Mouse (Mus musculus) bone marrow, adult 2 months (tissue): ENCODE measurements around the gene Il2rg. TPM values are rescaled to one million over a fixed set of nuclear protein-coding genes. Genes with fewer than 3 reads are reported as not detected.

ENCODE experiments used
- H3K27ac ChIP-seq: fragments of 200-500 bp; 2 replicates; pipeline ENCODE4 v1.5.1; 2012; ENCODE audit warnings: low read depth, mild to moderate bottlenecking, control low read depth, inconsistent platforms, low read length; ENCODE audit not compliant: control insufficient read depth, poor library complexity, insufficient read depth
- H3K4me1 ChIP-seq: fragments of 200-500 bp; 2 replicates; pipeline ENCODE4 v1.6.1; 2011; ENCODE audit warnings: low read length; ENCODE audit not compliant: control insufficient read depth, insufficient read depth
- H3K4me3 ChIP-seq: fragments of 200-500 bp; replicated peaks from 2 replicates; pipeline ENCODE3; 2011; ENCODE audit warnings: mild to moderate bottlenecking, low read depth, low read length, control low read depth; ENCODE audit not compliant: control insufficient read depth
- CTCF ChIP-seq: fragments of 200-500 bp; IDR thresholded peaks from 2 replicates; pipeline ENCODE4 v1.5.1; 2011; ENCODE audit warnings: low read length, control low read depth; ENCODE audit not compliant: control insufficient read depth, insufficient read depth
- POLR2A ChIP-seq: fragments of 200-500 bp; IDR thresholded peaks from 2 replicates; pipeline ENCODE4 v1.6.1; 2011; ENCODE audit warnings: low read depth, mild to moderate bottlenecking, control low read depth, low read length, borderline replicate concordance; ENCODE audit not compliant: control insufficient read depth
- WGBS: fragments of 180-500 bp; shearing (Covaris S2); methylation state at CpG from one replicate; pipeline ENCODE4 v1.1.7; 2018; 5-methylcytosine and 5-hydroxymethylcytosine counted together
- polyA plus RNA-seq: library from polyadenylated mRNA; stranded (reverse); fragments of >200 nt; gene quantifications from 2 replicates; pipeline ENCODE4 v1.2.4, GENCODE M21; 2011; ENCODE audit warnings: low replicate concordance; ENCODE audit not compliant: missing spikeins, insufficient read depth, insufficient read length

Il2rg gene
- polyA plus RNA-seq, 1 experiment: 32.4 TPM

- H3K4me3 ChIP-seq: peak within 1 kb of the TSS; percentile 88
- TF ChIP-seq CTCF (no peak), POLR2A (peak; percentile 32; the same call in 1 of the 2 replicates)
- peak within 1 kb of the TSS; percentile 68 for H3K27ac ChIP-seq
- WGBS: 17% methylated on average over 47 of the region's 47 CpGs
- no peaks in the 10 kb centered on the region; the same call in 1 of the 2 replicates for H3K4me1 ChIP-seq
These were observed 13.9 kb downstream of the Il2rg start, which contains the start of gene Foxo4 for GRCm38 (mm10) chrX:101253952-101254729. Gene Foxo4 (plus strand): TSS chrX:101254528.

DNA sequence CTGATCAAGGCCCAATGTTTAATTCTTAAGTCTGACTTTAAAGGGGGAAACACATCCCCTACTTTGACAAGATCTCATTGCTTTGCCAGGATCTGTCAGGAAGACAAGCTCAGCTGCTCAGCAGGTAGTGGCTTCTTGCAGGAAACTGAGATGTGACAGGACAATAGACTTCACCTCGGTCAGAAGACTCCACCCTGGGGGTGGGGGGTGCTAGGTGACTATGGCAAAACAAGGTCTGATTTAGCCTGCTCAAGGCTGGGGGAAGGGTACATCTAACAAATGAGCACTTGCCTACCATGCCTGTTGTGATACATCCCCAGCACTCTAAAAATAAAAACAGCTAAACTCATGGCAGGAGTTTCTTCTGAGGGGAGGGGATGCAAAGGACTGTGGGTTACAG is 23.0 kb downstream of the Il2rg start:
- no peak for TF ChIP-seq CTCF
- TF ChIP-seq POLR2A: no peak
- no peaks in the 10 kb centered on the region for H3K4me1 ChIP-seq
- WGBS: 42% methylated on average over 1 of the region's 1 CpGs

GRCm38 (mm10) chrX:101222796-101223162 is 45.3 kb downstream of the Il2rg start:
- H3K4me3 ChIP-seq: peak overlapping the region; percentile 79
- TF ChIP-seq POLR2A: no peak
- no peak for TF ChIP-seq CTCF
- H3K4me1 ChIP-seq: no peaks in the 10 kb centered on the region
- 29% methylated on average over 7 of the region's 7 CpGs for WGBS
- H3K27ac ChIP-seq: no peak overlapping the region

More for the DNA sequence above, 23.0 kb downstream of the Il2rg start:
- Histone ChIP-seq H3K4me3 (no peak overlapping the region), H3K27ac (no peak overlapping the region)

GRCm38 (mm10) chrX:101221834-101222795 is 45.9 kb downstream of the Il2rg start, which contains the start of gene Snx12:
Gene Snx12 (minus strand): TSS chrX:101222563.
- H3K4me1 ChIP-seq: no peaks in the 10 kb centered on the region
- no peak for TF ChIP-seq CTCF
- TF ChIP-seq POLR2A: no peak
- peak within 1 kb of the TSS; percentile 71 for H3K27ac ChIP-seq
- H3K4me3 ChIP-seq: peak within 1 kb of the TSS; percentile 79
- 13% methylated on average over 55 of the region's 55 CpGs for WGBS

Other genes starting within 250 kb of the Il2rg start
- 1.1 TPM in 1 of 2 replicates, not detected in the other for gene Tex11, start 208.6 kb downstream of the Il2rg start, polyA plus RNA-seq
- gene Slc7a3, start 182.2 kb downstream of the Il2rg start, polyA plus RNA-seq: 11.5 TPM in 1 of 2 replicates, not detected in the other
- 15.2 and 23.3 TPM in 2 replicates for gene Snx12, start 45.7 kb downstream of the Il2rg start, polyA plus RNA-seq
- gene Foxo4, start 13.7 kb downstream of the Il2rg start, polyA plus RNA-seq: 20.9 and 23.4 TPM in 2 replicates
- gene Gm614, start 4.3 kb downstream of the Il2rg start, polyA plus RNA-seq: not detected in 2 replicates
- not detected in 2 replicates for gene Gm20489, start 768 bp upstream of the Il2rg start, polyA plus RNA-seq
- gene Med12, start 5.8 kb upstream of the Il2rg start, polyA plus RNA-seq: 122 and 196 TPM in 2 replicates
- 2.1 TPM in 1 of 2 replicates, not detected in the other for gene Nlgn3, start 30.9 kb upstream of the Il2rg start, polyA plus RNA-seq
- 1.1 and 4.7 TPM in 2 replicates for gene Gjb1, start 108.1 kb upstream of the Il2rg start, polyA plus RNA-seq
- 9.3 and 26.9 TPM in 2 replicates for gene Zmym3, start 152.6 kb upstream of the Il2rg start, polyA plus RNA-seq
- 112 and 164 TPM in 2 replicates for gene Nono, start 161.1 kb upstream of the Il2rg start, polyA plus RNA-seq
- gene Itgb1bp2, start 180.8 kb upstream of the Il2rg start, polyA plus RNA-seq: 2.4 and 4.1 TPM in 2 replicates